Mouse (Mus musculus) thymus, postnatal 14 days (tissue): ENCODE measurements around the gene Rln3.
A peak's percentile ranks its signal among the peaks of the same experiment; 100 is the strongest.

Experiments
- DNase-seq: peaks from one replicate; pipeline ENCODE4 v3.0.0; 2021

Gene Rln3

DNA sequence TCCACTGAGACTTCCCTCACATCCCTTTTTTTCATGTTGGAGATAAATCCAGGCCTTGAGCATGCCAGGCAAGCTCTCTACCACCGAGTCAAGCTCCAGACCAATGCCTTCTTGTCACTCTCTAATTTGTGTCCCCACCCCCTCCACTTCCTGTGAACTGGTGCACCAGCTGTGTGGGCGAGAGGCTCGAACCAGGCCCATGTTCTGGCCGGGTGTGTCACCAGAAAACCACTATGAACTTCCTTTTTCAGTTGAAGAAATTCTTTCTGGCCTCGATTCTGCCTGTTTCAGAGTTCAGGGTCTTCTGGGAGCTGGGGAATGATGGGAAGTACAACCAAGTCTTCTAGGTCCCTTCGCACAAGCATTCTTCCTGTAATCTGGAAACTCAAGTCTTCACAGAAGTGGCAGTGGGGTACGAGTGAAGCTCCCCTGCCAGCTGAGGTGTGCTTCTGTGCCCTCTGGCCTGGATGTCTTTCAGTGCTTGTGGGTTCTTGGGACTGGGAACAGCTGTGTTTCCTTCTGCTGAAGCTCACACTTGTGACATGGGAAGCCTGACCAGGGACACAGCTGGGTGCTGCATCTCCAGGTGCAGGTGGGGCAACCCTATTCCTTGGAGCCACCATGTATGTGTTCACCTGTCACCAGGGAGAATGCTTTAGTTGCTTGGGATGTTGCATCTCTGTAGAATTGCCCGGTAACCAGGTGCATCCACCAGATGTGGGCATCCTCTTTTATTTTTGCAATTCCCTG, 19.2 kb upstream of the Rln3 start:
- peak; percentile 88 for DNase-seq

DNA sequence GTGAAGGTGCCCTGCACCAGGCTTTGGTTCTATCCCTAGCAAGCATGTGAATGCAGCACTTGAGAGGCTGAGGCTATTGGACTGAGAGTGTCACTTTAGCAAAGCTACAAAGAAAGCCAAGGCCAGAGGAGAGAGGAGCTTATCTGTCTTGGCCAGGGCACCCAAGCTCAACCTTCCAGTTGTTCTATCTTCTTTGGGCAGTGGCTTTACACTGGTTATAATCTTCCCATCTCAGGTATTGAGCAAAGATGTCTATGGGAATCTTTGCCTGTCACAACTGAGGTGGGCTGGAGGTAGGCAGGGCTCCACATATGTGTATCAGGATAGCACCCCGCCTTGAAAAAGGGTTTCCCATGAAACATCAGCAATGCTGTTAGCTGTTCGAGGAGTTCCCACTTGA, 15.4 kb upstream of the Rln3 start:
- DNase-seq, result no peak

GRCm38 (mm10) chr8:84059226-84059625, 14.4 kb upstream of the Rln3 start:
- DNase-seq, result no peak

GRCm38 (mm10) chr8:84057827-84058226, 13.0 kb upstream of the Rln3 start:
- no peak for DNase-seq

DNA sequence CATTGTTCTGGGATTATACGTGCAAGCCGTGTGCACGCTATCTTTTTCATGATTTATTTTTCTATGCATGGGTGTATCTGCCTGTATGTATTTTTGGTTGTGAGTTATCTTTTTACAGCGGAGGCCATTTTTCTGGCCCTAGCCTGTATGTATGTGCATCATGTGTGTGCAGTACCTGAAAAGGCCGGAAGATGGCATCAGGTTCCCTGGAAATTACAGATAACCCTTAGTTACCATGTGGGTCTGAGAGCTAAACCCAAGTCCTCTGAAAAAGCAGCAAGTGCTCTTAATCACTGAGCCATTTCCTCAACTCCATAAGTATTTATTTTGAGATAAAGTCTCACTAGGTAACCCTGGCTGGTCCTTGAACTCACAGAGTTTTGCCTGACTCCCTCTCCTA, 8.4 kb upstream of the Rln3 start:
- DNase-seq, result no peak

- no peak for DNase-seq
Measured at GRCm38 (mm10) chr8:84052746-84053145, 7.9 kb upstream of the Rln3 start.

DNA sequence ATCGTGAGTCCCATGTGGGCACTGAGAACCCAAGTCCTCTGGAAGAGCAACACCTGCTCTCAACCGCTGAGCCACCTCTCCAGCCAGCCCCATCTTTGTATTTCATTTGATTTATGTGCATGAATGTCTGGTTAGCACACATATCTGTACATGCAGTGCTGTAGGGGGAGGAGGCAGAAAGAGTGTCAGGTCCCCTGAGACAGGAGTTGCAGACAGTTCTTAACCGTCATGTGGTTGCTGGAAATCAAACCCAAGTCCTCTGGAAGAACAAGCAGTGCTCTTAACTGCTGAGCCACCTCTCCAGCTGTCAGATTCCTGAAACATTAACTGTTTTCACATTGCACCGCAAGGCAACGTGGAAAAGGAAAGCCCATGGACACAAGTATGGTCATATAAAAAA, 3.4 kb upstream of the Rln3 start:
- no peak for DNase-seq

DNA sequence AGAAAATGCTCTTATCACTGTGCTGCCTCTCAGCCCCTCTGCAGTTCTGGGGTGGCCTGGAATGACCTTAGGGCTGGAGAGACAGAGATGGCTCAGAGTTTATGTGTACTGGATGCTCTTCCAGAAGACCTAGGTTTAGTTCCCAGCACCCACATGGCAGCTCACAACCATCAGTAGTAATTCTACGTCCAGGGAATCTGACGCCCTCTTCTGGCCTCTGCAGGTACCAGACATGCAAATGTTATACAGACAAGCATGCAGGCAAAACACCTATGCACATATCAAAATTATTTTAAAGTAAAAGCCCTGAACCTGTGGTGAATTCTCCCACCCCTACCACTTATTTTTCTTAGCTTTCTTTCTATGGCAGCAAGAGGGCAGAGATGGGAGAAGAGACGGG, 1.7 kb upstream of the Rln3 start:
- DNase-seq, result no peak

GRCm38 (mm10) chr8:84044103-84044502, 697 bp downstream of the Rln3 start:
- no peak for DNase-seq

- no peak for DNase-seq
Measured at GRCm38 (mm10) chr8:84042948-84043342, 1.9 kb downstream of the Rln3 start.

GRCm38 (mm10) chr8:84042066-84042947, 2.5 kb downstream of the Rln3 start, which contains the start of gene Il27ra:
TSS of gene Il27ra (minus strand) at chr8:84042589.
- DNase-seq, result peak; percentile 85

DNA sequence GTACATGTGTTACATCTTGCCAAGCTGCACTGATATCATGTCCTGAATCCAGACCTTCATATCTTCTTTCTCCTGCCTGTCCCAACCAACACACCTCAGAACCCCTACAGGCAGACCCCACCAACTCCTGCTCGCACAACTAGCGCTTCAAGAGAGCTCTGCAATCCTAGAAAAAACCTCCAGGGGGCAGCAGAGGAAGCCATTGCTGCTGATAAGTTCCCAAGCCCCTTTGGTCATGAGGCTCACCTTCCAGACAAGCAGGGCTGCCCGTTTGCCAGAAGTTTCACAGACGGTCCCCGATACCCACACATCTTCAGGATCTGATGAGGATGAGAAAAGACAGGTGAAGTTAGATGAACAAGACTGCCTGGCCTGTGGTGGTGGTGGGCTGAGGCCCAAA, 5.8 kb downstream of the Rln3 start:
- DNase-seq, result peak; percentile 87

DNA sequence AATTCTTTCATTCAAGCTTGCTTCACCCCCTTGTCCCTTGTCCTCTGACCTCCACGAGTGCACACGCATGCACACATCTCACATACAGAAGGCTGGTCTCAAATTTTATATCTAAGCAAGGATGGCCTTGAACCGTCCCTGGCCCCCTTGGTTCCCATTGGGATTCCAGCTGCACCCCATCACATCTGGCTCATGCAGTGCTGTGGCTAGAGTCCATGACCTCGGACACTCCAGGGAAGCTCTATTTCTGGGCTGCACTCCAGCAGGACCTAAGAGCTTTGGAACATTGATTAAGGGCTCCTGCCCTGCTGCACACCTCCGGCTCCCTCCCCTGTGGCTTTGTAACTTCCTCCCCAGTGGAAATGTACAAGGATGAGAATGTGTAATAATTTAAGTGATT, 6.8 kb downstream of the Rln3 start:
- no peak for DNase-seq

GRCm38 (mm10) chr8:84032777-84033176, 12.0 kb downstream of the Rln3 start:
- no peak for DNase-seq

DNA sequence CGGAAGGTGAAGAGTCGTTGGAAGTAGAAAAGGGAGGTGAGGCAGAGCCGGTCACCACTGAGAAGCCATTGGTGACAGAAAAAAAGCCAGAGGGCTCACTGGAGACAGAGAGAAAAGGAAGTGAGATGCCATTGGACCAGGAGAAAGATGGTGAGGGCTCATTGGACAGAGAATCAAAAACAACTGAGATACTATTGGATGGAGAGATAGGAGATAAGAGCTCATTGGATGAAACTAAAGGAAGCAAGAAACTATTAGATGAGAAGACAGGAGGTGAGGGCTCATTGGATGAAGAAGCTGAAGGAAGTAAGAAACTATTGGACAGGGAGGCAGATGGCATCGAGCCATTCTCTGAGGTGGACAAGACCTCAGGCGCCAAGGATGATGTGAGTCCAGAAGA, 15.5 kb downstream of the Rln3 start:
- DNase-seq, result no peak

DNA sequence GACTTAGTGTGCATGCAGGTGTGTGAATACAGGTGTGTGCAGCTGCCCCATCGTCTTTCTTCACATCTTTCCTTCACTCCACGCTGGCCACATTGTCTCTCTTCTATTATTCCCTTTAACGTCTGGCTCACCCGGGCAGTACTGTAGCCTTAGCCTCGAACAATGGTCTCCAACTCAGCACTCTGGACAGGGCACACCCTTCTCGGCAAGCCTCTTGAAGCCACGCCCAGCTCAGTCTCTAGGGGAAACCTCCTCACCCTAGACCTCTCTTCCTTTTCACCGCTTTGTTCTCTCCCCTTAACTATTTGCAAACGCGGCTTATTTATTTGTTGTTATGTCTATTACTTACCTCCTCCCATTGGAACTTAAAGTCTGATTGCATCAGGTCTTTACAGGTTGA, 17.4 kb downstream of the Rln3 start:
- DNase-seq, result no peak

GRCm38 (mm10) chr8:84025863-84026262, 18.9 kb downstream of the Rln3 start:
- DNase-seq, result peak; percentile 88

GRCm38 (mm10) chr8:84024171-84024570, 20.6 kb downstream of the Rln3 start:
- DNase-seq, result peak; percentile 78

- no peak for DNase-seq
Measured at GRCm38 (mm10) chr8:84023631-84024030, 21.2 kb downstream of the Rln3 start.

- DNase-seq, result no peak
Measured at GRCm38 (mm10) chr8:84023085-84023484, 21.7 kb downstream of the Rln3 start.

DNA sequence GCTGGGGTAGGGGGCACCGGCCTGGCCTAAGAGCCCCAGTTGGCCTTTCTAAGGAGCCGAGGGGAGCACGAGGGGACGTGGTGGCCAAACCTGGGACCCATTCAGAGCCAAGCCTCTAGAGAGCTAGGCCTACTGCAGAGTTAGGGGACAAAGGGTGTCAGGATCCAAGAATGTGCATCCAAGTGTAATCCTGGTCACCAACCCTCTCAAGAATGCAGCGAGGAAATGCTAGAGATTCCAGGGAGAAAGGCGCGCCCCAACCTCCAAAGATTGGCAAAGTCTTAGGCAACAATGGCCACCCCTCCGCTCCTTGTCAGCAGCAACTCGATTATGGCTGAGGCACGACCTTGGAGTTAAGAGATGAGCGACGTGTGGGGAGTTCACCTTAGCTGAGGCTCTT, 23.2 kb downstream of the Rln3 start:
- no peak for DNase-seq

DNA sequence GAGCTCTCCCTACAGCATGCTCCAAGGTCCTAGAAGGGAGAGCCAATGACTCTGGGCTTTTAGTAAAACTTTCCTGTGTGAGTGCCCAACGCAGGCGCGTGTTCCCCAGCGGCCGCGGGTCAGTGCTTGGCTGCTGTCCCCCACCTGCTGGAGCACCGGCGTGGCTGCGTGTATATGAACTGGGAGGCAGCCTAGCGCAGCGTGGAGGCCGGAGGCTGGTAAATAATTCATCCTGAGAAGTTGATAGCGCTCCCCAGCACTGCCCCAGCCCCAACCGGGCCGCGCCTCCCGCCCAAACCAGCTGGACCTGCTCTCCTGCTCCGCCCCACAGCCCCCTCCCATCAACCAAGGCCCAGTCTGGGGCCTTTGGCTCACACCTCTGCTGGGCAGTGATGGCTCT, 23.7 kb downstream of the Rln3 start, which contains the start of gene Palm3:
Gene Palm3 (plus strand): TSS at position 376 of the 400 bp plus-strand sequence.
- no peak for DNase-seq

DNA sequence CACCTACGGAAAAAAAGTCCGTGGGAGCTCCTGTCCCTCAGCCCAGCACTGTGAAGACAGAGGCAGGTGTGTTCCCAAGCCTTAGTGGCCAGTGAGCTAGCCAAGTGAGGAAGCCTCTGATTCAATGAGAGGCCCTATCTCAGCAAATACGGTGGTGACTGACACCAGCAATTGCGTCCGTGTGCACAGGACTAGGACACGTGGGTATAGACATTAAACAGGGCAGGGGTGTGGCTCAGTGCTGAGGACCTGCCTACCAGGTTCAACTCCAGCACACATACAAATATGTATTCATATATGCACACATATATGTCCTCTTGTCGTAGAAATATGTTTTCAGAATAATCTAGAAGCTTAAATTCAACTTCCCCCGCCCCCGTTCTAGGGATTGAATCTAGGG, 25.1 kb downstream of the Rln3 start:
- no peak for DNase-seq

GRCm38 (mm10) chr8:84015833-84016232, 29.0 kb downstream of the Rln3 start:
- no peak for DNase-seq
